Mouse (Mus musculus): ENCODE data around the gene Nr2f1. TPM values are rescaled to one million over a fixed set of nuclear protein-coding genes. Genes with fewer than 3 reads are reported as not detected.

Gene Nr2f1
- total and polyA plus RNA-seq, 3 experiments = not detected

- H3K27me3 ChIP-seq (replicated peaks) = no peaks in the 10 kb centered on the region
Observed at GRCm38 (mm10) chr13:78208689-78209410, 9.3 kb upstream of the Nr2f1 start.

GRCm38 (mm10) chr13:78207796-78208645 is 8.5 kb upstream of the Nr2f1 start:
- DNase-seq (ENCODE audit: extremely low read depth) = no peak
- Histone ChIP-seq H3K79me2 (replicated peaks; ENCODE audit: control insufficient read depth, extremely low read depth, insufficient read depth, poor library complexity, severe bottlenecking) (no peaks in the 10 kb centered on the region), H3K4me1 (ENCODE audit: control insufficient read depth in 1 of 2, insufficient read depth in 2 of 2) (peaks cover 0 to 4% of the 10 kb centered on the region in 2 experiments; a peak in 1 of 4 replicates), H3K9me3 (replicated peaks; ENCODE audit: low read length) (peaks cover 1% of the 10 kb centered on the region), H3K27ac (ENCODE audit: insufficient read depth, low read depth) (no peak overlapping the region), H3K9ac (ENCODE audit: insufficient read depth, low read depth) (no peak overlapping the region), H3K4me3 (replicated peaks in 1 of 3; ENCODE audit: low read depth in 2 of 3, low read length in 2 of 3, poor library complexity in 1 of 3) (no peak overlapping the region), H3K36me3 (replicated peaks in 1 of 2; ENCODE audit: control insufficient read depth in 1 of 2, insufficient read depth in 1 of 2, low read length in 1 of 2) (no peaks in the 10 kb centered on the region), H3K27me3 (replicated peaks) (no peaks in the 10 kb centered on the region), H3K4me2 (ENCODE audit: insufficient read depth, low read depth, poor library complexity, severe bottlenecking) (peak overlapping the region; percentile 30; the same call in 1 of the 2 replicates)
- TF ChIP-seq MXI1 (IDR thresholded peaks at IDR 0.05; ENCODE audit: low read depth, low read length) (no peak), KAT2A (IDR thresholded peaks at IDR 0.05; ENCODE audit: insufficient replicate concordance, low read length) (no peak), MYC (IDR thresholded peaks at IDR 0.05; ENCODE audit: low read depth, low read length) (no peak), JUND (conservative IDR thresholded peaks at IDR 0.05; ENCODE audit: low read depth, low read length) (no peak), ELF1 (IDR thresholded peaks at IDR 0.05; ENCODE audit: low read depth, low read length) (no peak), USF1 (IDR thresholded peaks at IDR 0.05; ENCODE audit: low read depth, low read length) (no peak), TCF12 (IDR thresholded peaks at IDR 0.05; ENCODE audit: low read depth, low read length) (no peak), POLR2AphosphoS2 (IDR thresholded peaks at IDR 0.05; ENCODE audit: low read depth, low read length) (no peak), CHD2 (IDR thresholded peaks at IDR 0.05; ENCODE audit: low read length) (no peak), HCFC1 (IDR thresholded peaks at IDR 0.05; ENCODE audit: low read depth, low read length) (no peak), ZC3H11A (IDR thresholded peaks at IDR 0.05; ENCODE audit: low read depth, low read length) (no peak), CTCF (conservative IDR thresholded peaks at IDR 0.05 in 1 of 2, IDR thresholded peaks at IDR 0.05 in 1 of 2; ENCODE audit: low read depth in 2 of 2, low read length in 2 of 2) (no peak), BHLHE40 (IDR thresholded peaks at IDR 0.05; ENCODE audit: low read depth, low read length) (no peak), ETS1 (conservative IDR thresholded peaks at IDR 0.05; ENCODE audit: low read depth, low read length) (no peak), IRF4 (IDR thresholded peaks at IDR 0.05; ENCODE audit: low read depth, low read length) (no peak), NELFE (IDR thresholded peaks at IDR 0.05; ENCODE audit: low read depth, low read length) (no peak), MAX (IDR thresholded peaks at IDR 0.05; ENCODE audit: low read length) (no peak), PAX5 (IDR thresholded peaks at IDR 0.05; ENCODE audit: low read length) (no peak), RCOR1 (conservative IDR thresholded peaks at IDR 0.05; ENCODE audit: low read depth, low read length) (no peak), JUN (IDR thresholded peaks at IDR 0.05; ENCODE audit: insufficient read depth, low read depth, low read length) (no peak)
- dilution Hi-C loops (cut with MboI; ENCODE audit: extremely low pct_ligation_motif_present, extremely low pct_unique_long_range_greater_than_20kb, low sequenced_read_pairs) = no loop called here
- in situ Hi-C loops (cut with MboI; ENCODE audit: low pct_ligation_motif_present, low pct_unique_long_range_greater_than_20kb, low sequenced_read_pairs) = no loop called here

More at GRCm38 (mm10) chr13:78208689-78209410, 9.3 kb upstream of the Nr2f1 start:
- DNase-seq (ENCODE audit: extremely low read depth) = no peak
- no peaks in the 10 kb centered on the region for H3K9me3 ChIP-seq (replicated peaks; ENCODE audit: low read length)
- H3K4me2 ChIP-seq (ENCODE audit: insufficient read depth, low read depth, poor library complexity, severe bottlenecking) = no peak overlapping the region
- no peaks in the 10 kb centered on the region for H3K79me2 ChIP-seq (replicated peaks; ENCODE audit: control insufficient read depth, extremely low read depth, insufficient read depth, poor library complexity, severe bottlenecking)
- in situ Hi-C loops (cut with MboI; ENCODE audit: low pct_ligation_motif_present, low pct_unique_long_range_greater_than_20kb, low sequenced_read_pairs) = no loop called here
- no peak overlapping the region for H3K9ac ChIP-seq (ENCODE audit: insufficient read depth, low read depth)
- H3K4me1 ChIP-seq (ENCODE audit: control insufficient read depth in 1 of 2, insufficient read depth in 2 of 2) = peaks cover 0 to 4% of the 10 kb centered on the region in 2 experiments; a peak in 1 of 4 replicates
- H3K4me3 ChIP-seq (replicated peaks in 1 of 3; ENCODE audit: low read depth in 2 of 3, low read length in 2 of 3, poor library complexity in 1 of 3) = no peak overlapping the region
- TF ChIP-seq NRF1 (IDR thresholded peaks at IDR 0.05; ENCODE audit: low read depth, low read length) = no peak
- TF ChIP-seq PAX5 (IDR thresholded peaks at IDR 0.05; ENCODE audit: low read length) = no peak
- dilution Hi-C loops (cut with MboI; ENCODE audit: extremely low pct_ligation_motif_present, extremely low pct_unique_long_range_greater_than_20kb, low sequenced_read_pairs) = no loop called here
- no peak overlapping the region for H3K27ac ChIP-seq (ENCODE audit: insufficient read depth, low read depth)
- H3K36me3 ChIP-seq (replicated peaks in 1 of 2; ENCODE audit: control insufficient read depth in 1 of 2, insufficient read depth in 1 of 2, low read length in 1 of 2) = no peaks in the 10 kb centered on the region

Measured in CH12.LX (cell line).